Mouse (Mus musculus) heart, postnatal 10 days (tissue): ENCODE data around the gene Zfp668. TPM values are rescaled to one million over a fixed set of nuclear protein-coding genes. Genes with fewer than 3 reads are reported as not detected.

Experiments
- DNase-seq, 2 experiments: peaks; one replicate each; pipeline ENCODE4 v3.0.0; 2021
- intact Hi-C: fragments of 180-260 bp; cut with DNase I; formaldehyde crosslinking; loops from one replicate; pipeline ENCODE4 v1.15.1; 2025
- total RNA-seq, 2 experiments: library from RNA; stranded (reverse); gene quantifications; 2 replicates each; pipeline ENCODE4 v1.2.3; 2021

The Zfp668 gene
- total RNA-seq, 2 experiments from 2014 or later = 5.8 to 8.0 TPM

DNA sequence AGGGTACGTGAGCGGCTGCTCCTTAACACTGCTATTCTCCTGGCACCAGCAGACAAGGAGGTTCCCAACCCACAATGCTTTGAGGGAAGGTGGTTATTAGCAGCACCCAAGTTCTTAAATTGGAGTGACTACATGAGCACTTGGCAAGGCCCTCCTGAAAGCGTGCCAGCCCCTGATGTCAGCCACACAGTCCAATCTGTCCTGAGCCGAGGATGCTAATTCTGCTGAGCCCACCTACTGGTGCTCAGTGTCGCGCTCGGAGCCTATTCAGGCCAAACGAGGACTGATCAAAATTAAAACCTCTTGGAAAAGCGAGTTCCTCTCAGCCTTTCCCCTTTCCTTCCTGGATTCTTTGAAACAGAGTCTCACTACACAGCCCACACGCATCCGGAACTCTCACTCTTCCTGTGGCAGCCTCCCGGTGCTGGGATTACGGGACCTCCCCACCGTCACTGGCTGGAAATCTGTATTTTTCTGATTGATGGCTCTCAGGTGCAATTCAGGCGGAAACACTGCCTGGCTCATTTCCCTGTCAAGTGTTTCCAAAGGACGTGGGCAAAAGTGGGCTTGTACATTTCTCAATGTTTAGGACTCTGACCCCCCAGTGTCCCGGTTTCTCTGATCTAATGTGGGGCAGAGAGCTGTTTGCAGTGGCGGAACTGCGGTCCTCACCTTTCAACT is 62.2 kb downstream of the Zfp668 start:
- DNase-seq = peak; percentile 90 to 92
- intact Hi-C loops = loop anchor here (2.0 kb wide), 1 partner anchor 28 kb away; no protein-coding TSS in a partner anchor

DNA sequence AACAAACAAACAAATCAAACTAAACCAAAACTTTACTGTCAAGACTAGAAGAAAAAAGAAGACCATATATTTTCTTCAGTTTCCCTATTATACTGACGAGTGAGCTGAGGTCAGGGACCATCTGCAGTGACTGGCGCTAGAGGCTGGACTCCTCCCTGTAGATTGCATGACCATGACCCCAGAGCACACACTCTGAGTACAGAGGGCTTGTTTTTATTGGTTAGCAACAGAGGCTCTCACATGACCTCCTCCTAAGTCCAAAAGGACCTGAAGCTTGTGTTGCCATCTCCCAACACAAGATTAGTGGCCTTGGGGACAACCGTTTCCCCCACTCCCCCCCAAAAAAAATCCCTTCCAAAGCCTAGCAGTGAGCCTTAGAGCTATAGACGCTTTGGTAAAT is 62.8 kb downstream of the Zfp668 start:
- no peak for DNase-seq
- intact Hi-C loops = loop anchor here (2.0 kb wide), 1 partner anchor 29 kb away; no protein-coding TSS in a partner anchor

Other genes starting within 250 kb of the Zfp668 start
- 10 to 100 TPM; 60.5 to 62.9 TPM for gene Bcl7c, start 167.9 kb downstream of the Zfp668 start, total RNA-seq
- gene Ctf1, start 164.1 kb downstream of the Zfp668 start, total RNA-seq = 1 to 10 TPM; 4.6 to 7.5 TPM
- gene Ctf2, start 144.7 kb downstream of the Zfp668 start, total RNA-seq = not detected
- gene Fbxl19, start 132.3 kb downstream of the Zfp668 start, total RNA-seq = 1 to 10 TPM; 5.6 to 6.2 TPM
- gene Orai3, start 107.0 kb downstream of the Zfp668 start, total RNA-seq = 10 to 100 TPM; 18.0 to 20.9 TPM
- gene Setd1a, start 100.2 kb downstream of the Zfp668 start, total RNA-seq = 10 to 100 TPM; 26.1 to 29.9 TPM
- gene Gm49388, start 91.2 kb downstream of the Zfp668 start, total RNA-seq = 1 to 10 TPM; 2.7 to 3.1 TPM
- gene Hsd3b7, start 76.2 kb downstream of the Zfp668 start, total RNA-seq = 10 to 100 TPM; 15.9 to 16.1 TPM
- gene Stx4a, start 52.5 kb downstream of the Zfp668 start, total RNA-seq = 10 to 100 TPM; 69.2 to 72.5 TPM
- gene Stx1b, start 52.3 kb downstream of the Zfp668 start, total RNA-seq = 1 to 10 TPM in 1 of 2 experiments, under 1 TPM in 1; 0.89 to 1.7 TPM
- 10 to 100 TPM; 23.3 to 23.9 TPM for gene Zfp646, start 607 bp downstream of the Zfp668 start, total RNA-seq
- 1 to 10 TPM in 1 of 2 experiments, under 1 TPM in 1; 0.60 to 1.1 TPM for gene Prss53, start 14.1 kb upstream of the Zfp668 start, total RNA-seq
- gene Gm21974, start 18.6 kb upstream of the Zfp668 start, total RNA-seq = not detected
- gene Vkorc1, start 18.8 kb upstream of the Zfp668 start, total RNA-seq = 10 to 100 TPM; 33.8 to 34.3 TPM
- 10 to 100 TPM; 96.6 to 98.5 TPM for gene Bckdk, start 27.3 kb upstream of the Zfp668 start, total RNA-seq
- 10 to 100 TPM; 12.7 to 14.6 TPM for gene Kat8, start 35.7 kb upstream of the Zfp668 start, total RNA-seq
- not detected for gene Prss8, start 53.3 kb upstream of the Zfp668 start, total RNA-seq
- gene Prss36, start 69.9 kb upstream of the Zfp668 start, total RNA-seq = 1 to 10 TPM; 5.0 to 6.6 TPM
- gene Fus, start 90.6 kb upstream of the Zfp668 start, total RNA-seq = 100 to 1,000 TPM; 297 to 307 TPM
- 10 to 100 TPM; 14.2 to 21.0 TPM for gene Pycard, start 117.0 kb upstream of the Zfp668 start, total RNA-seq
- gene Trim72, start 127.1 kb upstream of the Zfp668 start, total RNA-seq = 100 to 1,000 TPM; 144 to 159 TPM
- gene Itgam, start 185.8 kb upstream of the Zfp668 start, total RNA-seq = 1 to 10 TPM; 2.5 to 3.9 TPM
- gene Gm49368, start 185.9 kb upstream of the Zfp668 start, total RNA-seq = not detected